Mouse (Mus musculus) forebrain, embryonic 16.5 days (tissue): ENCODE data around the gene Gm44511. TPM values are rescaled to one million over a fixed set of nuclear protein-coding genes. Genes with fewer than 3 reads are reported as not detected.
"Not testable (repeated sequence)": the region's sequence is repeated elsewhere in the genome, so short reads cannot be mapped to it uniquely, and the experiment has no call there.

Experiments
- ATAC-seq: fragments of 200-750 bp; cut with Nextera tagmentation; 2 replicates; pipeline ENCODE4 v1.8.0; 2017; ENCODE audit warnings: mild to moderate bottlenecking, moderate library complexity
- H3K27ac ChIP-seq: fragments of 300-500 bp; sonication (generic); 2 replicates; pipeline ENCODE4 v1.5.1; 2014; ENCODE audit warnings: low read length, control low read depth
- H3K27me3 ChIP-seq: fragments of 300-500 bp; sonication (generic); replicated peaks from 2 replicates; pipeline ENCODE4 v1.6.1; 2014; ENCODE audit warnings: low read length; ENCODE audit not compliant: control insufficient read depth, insufficient read depth
- H3K36me3 ChIP-seq: fragments of 300-500 bp; sonication (generic); 2 replicates; pipeline ENCODE4 v1.6.1; 2014; ENCODE audit not compliant: control insufficient read depth, insufficient read depth
- H3K4me1 ChIP-seq: fragments of 300-500 bp; sonication (generic); replicated peaks from 2 replicates; pipeline ENCODE4 v1.6.1; 2014; ENCODE audit warnings: low read length; ENCODE audit not compliant: control insufficient read depth, insufficient read depth
- H3K4me2 ChIP-seq: fragments of 300-500 bp; sonication (generic); 2 replicates; pipeline ENCODE4 v1.6.1; 2014; ENCODE audit warnings: mild to moderate bottlenecking, low read length, control low read depth
- H3K4me3 ChIP-seq: fragments of 300-500 bp; sonication (generic); replicated peaks from 2 replicates; pipeline ENCODE4 v1.5.1; 2014; ENCODE audit warnings: mild to moderate bottlenecking, low read length, control low read depth
- H3K9ac ChIP-seq: fragments of 300-500 bp; sonication (generic); replicated peaks from 2 replicates; pipeline ENCODE4 v1.6.1; 2014; ENCODE audit warnings: low read depth, low read length, control low read depth
- H3K9me3 ChIP-seq: fragments of 300-500 bp; sonication (generic); 2 replicates; pipeline ENCODE4 v1.6.1; 2016; ENCODE audit warnings: low read length; ENCODE audit not compliant: control insufficient read depth
- WGBS: fragments of 180-500 bp; shearing (Covaris S2); extraction: QIAGEN DNeasy Blood & Tissue Kit; methylation state at CpG from one replicate; pipeline ENCODE4 v1.1.7; 2014; 5-methylcytosine and 5-hydroxymethylcytosine counted together
- polyA plus RNA-seq: library from polyadenylated mRNA; unstranded; fragments of >200 nt; fragmentation: Nextera tagmentation; extraction: Ambion mirVana; gene quantifications from 2 replicates; pipeline ENCODE4 v1.2.1, GENCODE M21; 2015

The Gm44511 gene
- polyA plus RNA-seq, 1 experiment from 2014 or later, result not detected

GRCm38 (mm10) chr6:128842945-128843478 lies 16.9 kb upstream of the Gm44511 start:
- peak overlapping the region; percentile 75 for H3K4me2 ChIP-seq
- ATAC-seq, result peak; percentile 79
- peak overlapping the region; percentile 92 for H3K27ac ChIP-seq
- peak overlapping the region; percentile 94 for H3K4me3 ChIP-seq
- H3K9me3 ChIP-seq, result no peaks in the 10 kb centered on the region
- WGBS, result under 1% methylated on average over 44 of the region's 44 CpGs
- peak overlapping the region; percentile 83 for H3K9ac ChIP-seq
- peaks cover 22% of the 10 kb centered on the region for H3K4me1 ChIP-seq
- no peaks in the 10 kb centered on the region for H3K27me3 ChIP-seq
- H3K36me3 ChIP-seq, result no peaks in the 10 kb centered on the region

- H3K27ac ChIP-seq, result peak overlapping the region; percentile 92
- H3K36me3 ChIP-seq, result no peaks in the 10 kb centered on the region
- no peaks in the 10 kb centered on the region for H3K27me3 ChIP-seq
- peak overlapping the region; percentile 83 for H3K9ac ChIP-seq
- peak overlapping the region; percentile 94 for H3K4me3 ChIP-seq
- H3K4me2 ChIP-seq, result peak overlapping the region; percentile 75
- no peaks in the 10 kb centered on the region for H3K9me3 ChIP-seq
- WGBS, result under 1% methylated on average over 20 of the region's 20 CpGs
- ATAC-seq, result no peak
- H3K4me1 ChIP-seq, result peaks cover 22% of the 10 kb centered on the region
Observed at GRCm38 (mm10) chr6:128842356-128842944, 16.3 kb upstream of the Gm44511 start.

- no peaks in the 10 kb centered on the region for H3K36me3 ChIP-seq
- WGBS, result 41% methylated on average over 4 of the region's 4 CpGs
- peak overlapping the region; percentile 94 for H3K4me3 ChIP-seq
- peaks cover 27% of the 10 kb centered on the region for H3K4me1 ChIP-seq
- no peaks in the 10 kb centered on the region for H3K27me3 ChIP-seq
- no peak for ATAC-seq
- no peaks in the 10 kb centered on the region for H3K9me3 ChIP-seq
- H3K4me2 ChIP-seq, result peak overlapping the region; percentile 75
- H3K9ac ChIP-seq, result no peak overlapping the region; the same call in 1 of the 2 replicates
- no peak overlapping the region for H3K27ac ChIP-seq
Observed at GRCm38 (mm10) chr6:128841327-128842089, 15.4 kb upstream of the Gm44511 start.

- ATAC-seq, H3K9me3 ChIP-seq, H3K27me3 ChIP-seq: not testable (repeated sequence)
Observed at GRCm38 (mm10) chr6:128840669-128841068, 14.6 kb upstream of the Gm44511 start.

GRCm38 (mm10) chr6:128839921-128840320 lies 13.8 kb upstream of the Gm44511 start:
- Histone ChIP-seq H3K27ac (no peak overlapping the region), H3K9me3 (no peaks in the 10 kb centered on the region), H3K4me3 (peak overlapping the region; percentile 93), H3K4me2 (peak overlapping the region; percentile 59), H3K9ac (no peak overlapping the region; the same call in 1 of the 2 replicates), H3K4me1 (peaks cover 27% of the 10 kb centered on the region), H3K36me3 (no peaks in the 10 kb centered on the region), H3K27me3 (no peaks in the 10 kb centered on the region)
- 71% methylated on average over 7 of the region's 7 CpGs for WGBS
- ATAC-seq, result no peak

More at GRCm38 (mm10) chr6:128840669-128841068, 14.6 kb upstream of the Gm44511 start:
- H3K4me3 ChIP-seq, H3K27ac ChIP-seq, H3K9ac ChIP-seq, H3K4me2 ChIP-seq, H3K36me3 ChIP-seq: not testable (repeated sequence)
- 87% methylated on average over 3 of the region's 3 CpGs for WGBS
- H3K4me1 ChIP-seq, result peaks cover 27% of the 10 kb centered on the region

GRCm38 (mm10) chr6:128839266-128839771 lies 13.2 kb upstream of the Gm44511 start:
- peak overlapping the region; percentile 59 for H3K4me2 ChIP-seq
- no peaks in the 10 kb centered on the region for H3K27me3 ChIP-seq
- H3K9ac ChIP-seq, result peak overlapping the region; percentile 47
- H3K36me3 ChIP-seq, result no peaks in the 10 kb centered on the region
- no peak for ATAC-seq
- peak overlapping the region; percentile 69 for H3K27ac ChIP-seq
- H3K9me3 ChIP-seq, result no peaks in the 10 kb centered on the region
- under 1% methylated on average over 17 of the region's 17 CpGs for WGBS
- H3K4me3 ChIP-seq, result peak overlapping the region; percentile 93
- H3K4me1 ChIP-seq, result peaks cover 23% of the 10 kb centered on the region

GRCm38 (mm10) chr6:128838342-128839265 lies 12.5 kb upstream of the Gm44511 start:
- Histone ChIP-seq H3K36me3 (no peaks in the 10 kb centered on the region), H3K4me1 (peaks cover 19% of the 10 kb centered on the region), H3K9ac (peak overlapping the region; percentile 77), H3K27me3 (no peaks in the 10 kb centered on the region), H3K9me3 (no peaks in the 10 kb centered on the region), H3K27ac (peak overlapping the region; percentile 95), H3K4me3 (peak overlapping the region; percentile 93), H3K4me2 (peak overlapping the region; percentile 59)
- under 1% methylated on average over 49 of the region's 49 CpGs for WGBS
- peak; percentile 49 for ATAC-seq

- Histone ChIP-seq H3K4me2 (peak overlapping the region; percentile 49), H3K36me3 (no peaks in the 10 kb centered on the region), H3K4me3 (peak overlapping the region; percentile 93), H3K27me3 (no peaks in the 10 kb centered on the region), H3K27ac (peak overlapping the region; percentile 94), H3K4me1 (peaks cover 19% of the 10 kb centered on the region), H3K9me3 (no peaks in the 10 kb centered on the region), H3K9ac (peak overlapping the region; percentile 49)
- under 1% methylated on average over 14 of the region's 14 CpGs for WGBS
- ATAC-seq, result peak; percentile 34
Observed at GRCm38 (mm10) chr6:128837454-128838341, 11.6 kb upstream of the Gm44511 start.
